In the genomic region with DNA sequence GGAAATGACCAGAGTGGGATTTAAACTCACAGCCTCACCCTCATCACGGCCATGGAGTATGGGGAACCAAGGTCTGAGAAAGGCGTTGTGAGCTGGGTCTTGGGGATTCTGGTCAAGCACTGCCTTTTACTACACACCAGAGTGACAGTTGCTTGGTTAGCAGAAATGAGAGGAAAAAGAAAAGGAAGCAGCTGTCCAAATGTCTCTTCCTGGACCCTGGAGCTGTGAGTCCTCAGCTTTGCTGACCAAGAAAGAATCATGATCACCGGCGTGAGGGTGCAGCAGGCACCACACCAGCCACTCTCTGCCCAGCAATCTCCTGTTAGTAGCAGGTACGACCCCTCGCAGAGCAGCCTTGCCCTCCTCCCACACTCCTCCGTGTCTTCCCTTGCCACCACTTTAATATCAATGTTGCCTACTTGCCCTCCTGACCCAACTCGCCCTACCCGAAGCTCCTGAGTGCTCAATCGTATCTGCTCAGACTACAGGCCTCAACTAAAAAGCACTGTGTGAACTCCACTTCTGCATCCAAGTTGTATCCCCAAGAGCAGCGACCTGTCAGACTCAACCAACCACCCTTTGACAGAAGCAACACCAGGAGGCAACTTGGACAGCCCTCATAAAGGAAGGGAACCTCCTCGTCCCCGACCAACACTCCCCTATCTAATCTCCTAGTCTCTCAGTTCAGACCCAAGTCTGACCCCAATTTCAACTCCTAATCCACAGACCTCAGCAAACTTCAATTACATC, we compare ENCODE assay signal across 8 mouse cellular contexts. TPM values are rescaled to one million over a fixed set of nuclear protein-coding genes. Genes with fewer than 3 reads are reported as not detected.
DNase-seq lines count a peak whose midpoint lies in the region; ATAC-seq and TF ChIP-seq lines count a peak whose summit lies in the region.

No protein-coding gene starts in this region.

- H3K4me1 ChIP-seq in cerebellum, adult 2 months (ENCODE audit: control insufficient read depth, insufficient read depth, low read length) = peaks cover 12% of the 10 kb centered on the region
- peaks cover 16% of the 10 kb centered on the region for H3K4me1 ChIP-seq in embryonic facial prominence, embryonic 15.5 days
- H3K4me1 ChIP-seq in hindbrain, embryonic 14.5 days (replicated peaks; ENCODE audit: control insufficient read depth, insufficient read depth, low read length) = peaks cover 22% of the 10 kb centered on the region
- peaks cover 10% of the 10 kb centered on the region for H3K4me1 ChIP-seq in midbrain, embryonic 11.5 days (ENCODE audit: control insufficient read depth, insufficient read depth, low read length)

- H3K36me3 ChIP-seq in C2C12 (ENCODE audit: control insufficient read depth, insufficient read depth) = no peaks in the 10 kb centered on the region
- H3K36me3 ChIP-seq in embryonic facial prominence, embryonic 15.5 days = no peaks in the 10 kb centered on the region
- no peaks in the 10 kb centered on the region for H3K36me3 ChIP-seq in hindbrain, embryonic 14.5 days (replicated peaks; ENCODE audit: control insufficient read depth, insufficient read depth)
- no peaks in the 10 kb centered on the region for H3K36me3 ChIP-seq in midbrain, embryonic 11.5 days (ENCODE audit: control insufficient read depth, insufficient read depth, low read length)

- ATAC-seq in embryonic facial prominence, embryonic 15.5 days (ENCODE audit: insufficient number of reproducible peaks, low FRiP score, low TSS enrichment, low read depth) = no peak
- ATAC-seq in hindbrain, embryonic 14.5 days (ENCODE audit: low FRiP score) = peak; percentile 32
- no peak for ATAC-seq in midbrain, embryonic 11.5 days (ENCODE audit: low FRiP score)

- peak in 1 of 2 experiments; percentile 32 for DNase-seq in cerebellum, adult 2 months
- DNase-seq in cerebellum, postnatal 14 days = no peak
- DNase-seq in hindbrain, embryonic 14.5 days (ENCODE audit: low spot score) = no peak
- DNase-seq in midbrain, embryonic 11.5 days (ENCODE audit: low spot score, missing footprints) = peak; percentile 85
- no peak for DNase-seq in retina, postnatal 1 day
- no peak for DNase-seq in frontal cortex, adult 2 months (ENCODE audit: extremely low spot score in 1 of 2, low spot score in 1 of 2)

- WGBS in cerebellum, adult 2 months = 25% methylated on average over 13 of the region's 13 CpGs
- 44% methylated on average over 13 of the region's 13 CpGs for WGBS in embryonic facial prominence, embryonic 15.5 days
- 46% methylated on average over 13 of the region's 13 CpGs for WGBS in hindbrain, embryonic 14.5 days
- WGBS in midbrain, embryonic 11.5 days = 48% methylated on average over 13 of the region's 13 CpGs

- H3K27me3 ChIP-seq in cerebellum, adult 2 months (ENCODE audit: control insufficient read depth, insufficient read depth, low read length) = no peaks in the 10 kb centered on the region
- H3K27me3 ChIP-seq in C2C12 (ENCODE audit: control insufficient read depth, insufficient read depth, insufficient read length) = no peaks in the 10 kb centered on the region
- H3K27me3 ChIP-seq in embryonic facial prominence, embryonic 15.5 days = no peaks in the 10 kb centered on the region
- H3K27me3 ChIP-seq in hindbrain, embryonic 14.5 days (ENCODE audit: control insufficient read depth, insufficient read depth, low read length) = no peaks in the 10 kb centered on the region
- peaks cover 9% of the 10 kb centered on the region; the same call in 1 of the 2 replicates for H3K27me3 ChIP-seq in midbrain, embryonic 11.5 days (ENCODE audit: control insufficient read depth, insufficient read depth, low read length)

- peak overlapping the region; percentile 75 for H3ac ChIP-seq in C2C12 (ENCODE audit: control insufficient read depth, insufficient read length, low read depth)

- H3K9me3 ChIP-seq in embryonic facial prominence, embryonic 15.5 days (replicated peaks) = no peaks in the 10 kb centered on the region
- H3K9me3 ChIP-seq in hindbrain, embryonic 14.5 days (ENCODE audit: control insufficient read depth, low read length) = no peaks in the 10 kb centered on the region
- H3K9me3 ChIP-seq in midbrain, embryonic 11.5 days (ENCODE audit: control insufficient read depth, low read length) = no peaks in the 10 kb centered on the region

- H3K9ac ChIP-seq in embryonic facial prominence, embryonic 15.5 days = peak overlapping the region; percentile 81
- H3K9ac ChIP-seq in hindbrain, embryonic 14.5 days = peak overlapping the region; percentile 95
- peak overlapping the region; percentile 89 for H3K9ac ChIP-seq in midbrain, embryonic 11.5 days (ENCODE audit: low read length)

- H3K27ac ChIP-seq in cerebellum, adult 2 months (ENCODE audit: insufficient read depth, low read length) = peak overlapping the region; percentile 58; the same call in 1 of the 2 replicates
- no peak overlapping the region for H3K27ac ChIP-seq in embryonic facial prominence, embryonic 15.5 days (replicated peaks)
- H3K27ac ChIP-seq in hindbrain, embryonic 14.5 days = peak overlapping the region; percentile 88; the same call in 1 of the 2 replicates
- H3K27ac ChIP-seq in midbrain, embryonic 11.5 days (ENCODE audit: low read depth, low read length) = no peak overlapping the region

- peak overlapping the region; percentile 83 for H3K4me3 ChIP-seq in cerebellum, adult 2 months (replicated peaks; ENCODE audit: insufficient read depth, low read depth, low read length)
- H3K4me3 ChIP-seq in C2C12 (ENCODE audit: insufficient read depth, poor library complexity, severe bottlenecking) = peak overlapping the region; percentile 66
- H3K4me3 ChIP-seq in embryonic facial prominence, embryonic 15.5 days (replicated peaks) = peak overlapping the region; percentile 79
- peak overlapping the region; percentile 87 for H3K4me3 ChIP-seq in hindbrain, embryonic 14.5 days (replicated peaks; ENCODE audit: low read length)
- H3K4me3 ChIP-seq in midbrain, embryonic 11.5 days (ENCODE audit: low read depth, low read length) = peak overlapping the region; percentile 74

- peak overlapping the region; percentile 68 for H3K4me2 ChIP-seq in embryonic facial prominence, embryonic 15.5 days (replicated peaks)
- H3K4me2 ChIP-seq in hindbrain, embryonic 14.5 days (replicated peaks) = peak overlapping the region; percentile 66
- H3K4me2 ChIP-seq in midbrain, embryonic 11.5 days = peak overlapping the region; percentile 89

- TF ChIP-seq CTCF in cerebellum, adult 2 months (IDR thresholded peaks at IDR 0.05; ENCODE audit: borderline replicate concordance, insufficient read depth, low read depth, low read length) = no peak
- no peak for TF ChIP-seq CTCF in C2C12 (IDR thresholded peaks at IDR 0.05; ENCODE audit: control insufficient read depth, insufficient read depth, insufficient read length)

- no peak for TF ChIP-seq POLR2A in cerebellum, adult 2 months (IDR thresholded peaks at IDR 0.05; ENCODE audit: borderline replicate concordance, insufficient read depth, low read length)

- H3K79me2 ChIP-seq in C2C12 (ENCODE audit: control insufficient read depth, insufficient read depth) = peaks cover 25% of the 10 kb centered on the region

- H3K79me3 ChIP-seq in C2C12 (ENCODE audit: low read depth) = peaks cover 5% of the 10 kb centered on the region

TF ChIP-seq in C2C12, 6 proteins besides CTCF, POLR2A, EP300 and RAD21:
- TF ChIP-seq USF1 (IDR thresholded peaks at IDR 0.05; ENCODE audit: low read depth) (no peak), MYOD1 (IDR thresholded peaks at IDR 0.05; ENCODE audit: control insufficient read depth, insufficient read length, low read depth) (no peak), FOSL1 (IDR thresholded peaks at IDR 0.05; ENCODE audit: insufficient read depth, low read length, poor library complexity, severe bottlenecking) (no peak), CEBPB (IDR thresholded peaks at IDR 0.05; ENCODE audit: low read depth) (no peak), MYOG (IDR thresholded peaks at IDR 0.05; ENCODE audit: control insufficient read depth, extremely low read depth, insufficient read length) (no peak), MAX (IDR thresholded peaks at IDR 0.05) (no peak)

RNA-seq across cellular contexts. Expression of gene Tgfbrap1, which starts 7.0 kb away (rescaled TPM):
- polyA plus RNA-seq in cerebellum, adult 2 months (2012; rRNA removed) = 37.8 and 39.7 TPM in 2 replicates
- 9.5 TPM for polyA plus RNA-seq in C2C12 (2012; fragmentation: generic; extraction: Trizol)
- 11.4 and 12.5 TPM in 2 replicates for polyA plus RNA-seq in embryonic facial prominence, embryonic 15.5 days (2015; fragmentation: Nextera tagmentation; extraction: Ambion mirVana)
- polyA plus RNA-seq in hindbrain, embryonic 14.5 days (2014; fragmentation: Nextera tagmentation; extraction: Ambion mirVana) = 19.5 and 20.9 TPM in 2 replicates
- 13.3 and 13.8 TPM in 2 replicates for polyA plus RNA-seq in midbrain, embryonic 11.5 days (2014; fragmentation: Nextera tagmentation; extraction: Ambion mirVana)
- polyA plus RNA-seq in frontal cortex, adult 2 months (2012; rRNA removed) = 34.4 and 36.7 TPM in 2 replicates

RNA-seq across cellular contexts. Expression of gene AI597479, which starts 7.0 kb away (rescaled TPM):
- 25.8 and 26.5 TPM in 2 replicates for polyA plus RNA-seq in cerebellum, adult 2 months (2012; rRNA removed)
- polyA plus RNA-seq in C2C12 (2012; fragmentation: generic; extraction: Trizol) = 6.6 TPM
- polyA plus RNA-seq in embryonic facial prominence, embryonic 15.5 days (2015; fragmentation: Nextera tagmentation; extraction: Ambion mirVana) = 29.4 and 30.0 TPM in 2 replicates
- polyA plus RNA-seq in hindbrain, embryonic 14.5 days (2014; fragmentation: Nextera tagmentation; extraction: Ambion mirVana) = 48.3 and 50.3 TPM in 2 replicates
- 41.7 and 48.1 TPM in 2 replicates for polyA plus RNA-seq in midbrain, embryonic 11.5 days (2014; fragmentation: Nextera tagmentation; extraction: Ambion mirVana)
- 22.3 and 23.8 TPM in 2 replicates for polyA plus RNA-seq in frontal cortex, adult 2 months (2012; rRNA removed)

Comparison
In these comparisons a context has a peak if more than half of its experiments do, and no peak if none do; other contexts are left out.
1. H3K27ac ChIP-seq: peak in cerebellum, adult 2 months (single experiment) and hindbrain, embryonic 14.5 days (single experiment); none in embryonic facial prominence, embryonic 15.5 days (single experiment) and midbrain, embryonic 11.5 days (single experiment).
2. Peak in every context shown above with its lines, with median percentiles within 50 percentile points of each other: H3K4me3 ChIP-seq, H3K4me2 ChIP-seq and H3K9ac ChIP-seq.